In the genomic region with DNA sequence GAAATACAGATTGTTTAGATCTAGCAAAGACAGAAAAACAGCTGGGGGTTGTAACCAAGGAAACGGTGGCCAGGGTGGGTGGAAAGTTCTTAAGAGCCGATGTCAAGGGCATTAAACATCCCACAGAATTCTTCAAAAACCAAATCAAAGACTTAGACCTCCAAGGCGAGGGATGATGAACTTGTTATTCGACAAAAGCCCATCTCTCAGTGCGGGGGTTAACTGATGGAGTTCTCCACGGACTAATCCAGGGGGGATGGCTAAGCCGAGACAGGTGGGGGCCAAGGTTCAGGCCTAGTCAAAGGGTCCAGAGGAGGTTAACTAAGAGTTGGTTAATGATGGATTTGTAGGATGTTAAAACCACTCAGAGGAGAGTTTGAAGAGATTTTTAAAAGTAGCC, we compare ENCODE assay signal across 10 mouse cellular contexts. TPM values are rescaled to one million over a fixed set of nuclear protein-coding genes. Genes with fewer than 3 reads are reported as not detected.
DNase-seq lines count a peak whose midpoint lies in the region; ATAC-seq and TF ChIP-seq lines count a peak whose summit lies in the region.
"Had no signal": no experiment of that assay in that cellular context is flagged by ENCODE, and none has a peak within 500 bp of the region (broad histone marks: within the 10 kb centered on the region; RNA-seq: fewer than 3 reads in every experiment).

No protein-coding gene starts in this region.

- no peaks in the 10 kb centered on the region for H3K9me3 ChIP-seq in heart, postnatal 0 days (replicated peaks; ENCODE audit: control insufficient read depth, low read length)
- H3K9me3 ChIP-seq in hindbrain, embryonic 13.5 days, result no peaks in the 10 kb centered on the region
- no peaks in the 10 kb centered on the region for H3K9me3 ChIP-seq in midbrain, embryonic 12.5 days

- H3K4me2 ChIP-seq in heart, postnatal 0 days (ENCODE audit: low read depth, low read length), result peak overlapping the region; percentile 23; the same call in 1 of the 2 replicates
- peak overlapping the region; percentile 60 for H3K4me2 ChIP-seq in hindbrain, embryonic 13.5 days
- H3K4me2 ChIP-seq in midbrain, embryonic 12.5 days (replicated peaks), result peak overlapping the region; percentile 55

- no peak overlapping the region for H3K9ac ChIP-seq in heart, postnatal 0 days (replicated peaks; ENCODE audit: low read depth, low read length)
- H3K9ac ChIP-seq in hindbrain, embryonic 13.5 days, result peak overlapping the region; percentile 55; the same call in 1 of the 2 replicates
- no peak overlapping the region for H3K9ac ChIP-seq in midbrain, embryonic 12.5 days (replicated peaks)

- no peak for TF ChIP-seq EP300 in heart, postnatal 0 days (IDR thresholded peaks at IDR 0.05; ENCODE audit: low read depth)

- 50% methylated on average over 7 of the region's 7 CpGs for WGBS in heart, postnatal 0 days
- WGBS in hindbrain, embryonic 13.5 days, result 18% methylated on average over 7 of the region's 7 CpGs
- 8% methylated on average over 7 of the region's 7 CpGs for WGBS in midbrain, embryonic 12.5 days

- H3K4me3 ChIP-seq in heart, postnatal 0 days (ENCODE audit: low read depth, low read length), result no peak overlapping the region
- peak overlapping the region; percentile 26 for H3K4me3 ChIP-seq in hindbrain, embryonic 13.5 days
- 0 out of 2 replicates have a peak overlapping the region, but pooled peaks have one; percentile 20 for H3K4me3 ChIP-seq in midbrain, embryonic 12.5 days

- no peak for DNase-seq in heart, postnatal 0 days (ENCODE audit: low spot score)
- no peak for DNase-seq in heart, postnatal 14 days
- peak; percentile 26 for DNase-seq in embryo, embryonic 11 days
- DNase-seq in urinary bladder, postnatal 36 days (ENCODE audit: low spot score in 2 of 2), result no peak
- no peak for DNase-seq in B cell, adult 2 months
- DNase-seq in spleen, postnatal 10 days (ENCODE audit: low spot score in 2 of 2), result no peak

- no peaks in the 10 kb centered on the region for H3K36me3 ChIP-seq in heart, postnatal 0 days (replicated peaks; ENCODE audit: control insufficient read depth, insufficient read depth, low read length)
- H3K36me3 ChIP-seq in hindbrain, embryonic 13.5 days, result no peaks in the 10 kb centered on the region
- no peaks in the 10 kb centered on the region for H3K36me3 ChIP-seq in midbrain, embryonic 12.5 days

- H3K27ac ChIP-seq in heart, postnatal 0 days (ENCODE audit: low read depth), result no peak overlapping the region
- H3K27ac ChIP-seq in hindbrain, embryonic 13.5 days, result 0 out of 2 replicates have a peak overlapping the region, but pooled peaks have one; percentile 12
- no peak overlapping the region for H3K27ac ChIP-seq in midbrain, embryonic 12.5 days (replicated peaks)

- intact Hi-C loops in heart, postnatal 14 days (cut with DNase I), result loop anchor here (5.0 to 10.0 kb wide), 4 partner anchors 99 to 334 kb away; partner anchors contain the start of gene Olfr332

- H3K27me3 ChIP-seq in heart, postnatal 0 days (ENCODE audit: control insufficient read depth, insufficient read depth, low read length), result no peaks in the 10 kb centered on the region
- no peaks in the 10 kb centered on the region for H3K27me3 ChIP-seq in hindbrain, embryonic 13.5 days
- H3K27me3 ChIP-seq in midbrain, embryonic 12.5 days, result peaks cover 7% of the 10 kb centered on the region; the same call in 1 of the 2 replicates
- H3K27me3 ChIP-seq: Patski had no signal

- peaks cover 11% of the 10 kb centered on the region for H3K4me1 ChIP-seq in heart, postnatal 0 days (ENCODE audit: control insufficient read depth, insufficient read depth)
- peaks cover 37% of the 10 kb centered on the region for H3K4me1 ChIP-seq in hindbrain, embryonic 13.5 days (replicated peaks)
- H3K4me1 ChIP-seq in midbrain, embryonic 12.5 days, result peaks cover 21% of the 10 kb centered on the region

- ATAC-seq in heart, postnatal 0 days (ENCODE audit: insufficient read depth, low read depth), result no peak
- no peak for ATAC-seq in hindbrain, embryonic 13.5 days (ENCODE audit: low FRiP score)
- ATAC-seq in midbrain, embryonic 12.5 days (ENCODE audit: low FRiP score, low read depth), result no peak
- ATAC-seq: Patski had no signal

- no peak for TF ChIP-seq CTCF in heart, postnatal 0 days (IDR thresholded peaks at IDR 0.05; ENCODE audit: low read depth)

RNA-seq across cellular contexts. Expression of gene Zfp692, which starts 3.3 kb away (rescaled TPM):
- total RNA-seq in heart, postnatal 0 days (2014; rRNA removed; ENCODE audit: low replicate concordance), result 8.2 and 12.6 TPM in 2 replicates
- polyA plus RNA-seq in heart, postnatal 0 days (2015; fragmentation: Nextera tagmentation; extraction: Ambion mirVana), result 4.9 and 5.0 TPM in 2 replicates
- total RNA-seq in heart, postnatal 14 days (2021), result 1 to 10 TPM; 3.9 to 4.7 TPM
- polyA plus RNA-seq in hindbrain, embryonic 13.5 days (2015; fragmentation: Nextera tagmentation; extraction: Ambion mirVana), result 26.7 and 27.1 TPM in 2 replicates
- 26.4 and 28.5 TPM in 2 replicates for polyA plus RNA-seq in midbrain, embryonic 12.5 days (2016; fragmentation: Nextera tagmentation; extraction: Ambion mirVana)

RNA-seq across cellular contexts. Expression of gene Zfp672, which starts 26.5 kb away (rescaled TPM):
- 31.4 and 62.4 TPM in 2 replicates for total RNA-seq in heart, postnatal 0 days (2014; rRNA removed; ENCODE audit: low replicate concordance)
- 53.5 and 60.8 TPM in 2 replicates for polyA plus RNA-seq in heart, postnatal 0 days (2015; fragmentation: Nextera tagmentation; extraction: Ambion mirVana)
- 10 to 100 TPM; 48.9 to 53.1 TPM for total RNA-seq in heart, postnatal 14 days (2021)
- polyA plus RNA-seq in hindbrain, embryonic 13.5 days (2015; fragmentation: Nextera tagmentation; extraction: Ambion mirVana), result 38.4 and 40.2 TPM in 2 replicates
- polyA plus RNA-seq in midbrain, embryonic 12.5 days (2016; fragmentation: Nextera tagmentation; extraction: Ambion mirVana), result 33.9 and 35.9 TPM in 2 replicates

RNA-seq across cellular contexts. Expression of gene Sh3bp5l, which starts 26.9 kb away (rescaled TPM):
- 30.2 and 42.9 TPM in 2 replicates for total RNA-seq in heart, postnatal 0 days (2014; rRNA removed; ENCODE audit: low replicate concordance)
- polyA plus RNA-seq in heart, postnatal 0 days (2015; fragmentation: Nextera tagmentation; extraction: Ambion mirVana), result 28.2 and 29.5 TPM in 2 replicates
- 10 to 100 TPM; 45.6 to 49.5 TPM for total RNA-seq in heart, postnatal 14 days (2021)
- 48.5 and 49.9 TPM in 2 replicates for polyA plus RNA-seq in hindbrain, embryonic 13.5 days (2015; fragmentation: Nextera tagmentation; extraction: Ambion mirVana)
- 50.6 and 51.0 TPM in 2 replicates for polyA plus RNA-seq in midbrain, embryonic 12.5 days (2016; fragmentation: Nextera tagmentation; extraction: Ambion mirVana)

RNA-seq across cellular contexts. Expression of gene 4930438A08Rik, which starts 29.0 kb away (rescaled TPM):
- total RNA-seq in heart, postnatal 0 days (2014; rRNA removed; ENCODE audit: low replicate concordance), result not detected in 2 replicates
- not detected in 2 replicates for polyA plus RNA-seq in heart, postnatal 0 days (2015; fragmentation: Nextera tagmentation; extraction: Ambion mirVana)
- not detected for total RNA-seq in heart, postnatal 14 days (2021)
- 0.08 TPM in 1 of 2 replicates, not detected in the other for polyA plus RNA-seq in hindbrain, embryonic 13.5 days (2015; fragmentation: Nextera tagmentation; extraction: Ambion mirVana)
- polyA plus RNA-seq in midbrain, embryonic 12.5 days (2016; fragmentation: Nextera tagmentation; extraction: Ambion mirVana), result 0.14 TPM in 1 of 2 replicates, not detected in the other
- total RNA-seq: left cerebral cortex, postnatal 10 days had no signal
- polyA plus RNA-seq: Patski had no signal
